Mouse (Mus musculus) mouse trophoblast stem cell (cell line): ENCODE data around the gene Slc35c2.

ENCODE experiments used
- in situ Hi-C, 2 experiments: fragments of 300-500 bp; cut with MseI, MboI; formaldehyde crosslinking; loops; 2 replicates in 1 of 2; 3 replicates in 1 of 2; pipeline ENCODE4 v1.15.1; 2025

Slc35c2 gene

GRCm38 (mm10) chr2:165275824-165276223, 11.8 kb downstream of the Slc35c2 start:
- in situ Hi-C loops: loop anchor here in 1 of 2 experiments (10.0 kb wide), 1 partner anchor 201 kb away; no protein-coding TSS in a partner anchor

GRCm38 (mm10) chr2:165275124-165275640, 12.5 kb downstream of the Slc35c2 start:
- in situ Hi-C loops: loop anchor here in 1 of 2 experiments (10.0 kb wide), 1 partner anchor 200 kb away; no protein-coding TSS in a partner anchor

GRCm38 (mm10) chr2:165273589-165273988, 14.1 kb downstream of the Slc35c2 start:
- in situ Hi-C loops: loop anchor here in 1 of 2 experiments (10.0 kb wide), 1 partner anchor 199 kb away; no protein-coding TSS in a partner anchor

GRCm38 (mm10) chr2:165271326-165271725, 16.3 kb downstream of the Slc35c2 start:
- in situ Hi-C loops: loop anchor here in 1 of 2 experiments (10.0 kb wide), 1 partner anchor 197 kb away; no protein-coding TSS in a partner anchor

- in situ Hi-C loops: loop anchor here in 1 of 2 experiments (10.0 kb wide), 1 partner anchor 196 kb away; no protein-coding TSS in a partner anchor
Observed at GRCm38 (mm10) chr2:165270858-165271257, 16.8 kb downstream of the Slc35c2 start.

- in situ Hi-C loops: no loop called here
Observed at GRCm38 (mm10) chr2:165266739-165267138, 20.9 kb downstream of the Slc35c2 start.

GRCm38 (mm10) chr2:165263861-165264260, 23.8 kb downstream of the Slc35c2 start:
- in situ Hi-C loops: no loop called here

GRCm38 (mm10) chr2:165262274-165262990, 25.2 kb downstream of the Slc35c2 start:
- in situ Hi-C loops: no loop called here

- in situ Hi-C loops: no loop called here
Observed at GRCm38 (mm10) chr2:165259859-165260258, 27.8 kb downstream of the Slc35c2 start.

GRCm38 (mm10) chr2:165258321-165258720, 29.3 kb downstream of the Slc35c2 start:
- in situ Hi-C loops: no loop called here

- in situ Hi-C loops: no loop called here
Observed at GRCm38 (mm10) chr2:165257151-165257834, 30.4 kb downstream of the Slc35c2 start.

GRCm38 (mm10) chr2:165256213-165256612, 31.5 kb downstream of the Slc35c2 start:
- in situ Hi-C loops: no loop called here

GRCm38 (mm10) chr2:165253867-165254266, 33.8 kb downstream of the Slc35c2 start:
- in situ Hi-C loops: no loop called here

GRCm38 (mm10) chr2:165253269-165253668, 34.4 kb downstream of the Slc35c2 start:
- in situ Hi-C loops: no loop called here

GRCm38 (mm10) chr2:165252801-165253200, 34.9 kb downstream of the Slc35c2 start:
- in situ Hi-C loops: no loop called here

- in situ Hi-C loops: no loop called here
Observed at GRCm38 (mm10) chr2:165252381-165252780, 35.3 kb downstream of the Slc35c2 start.

GRCm38 (mm10) chr2:165250903-165251302, 36.8 kb downstream of the Slc35c2 start:
- in situ Hi-C loops: no loop called here

GRCm38 (mm10) chr2:165248967-165249366, 38.7 kb downstream of the Slc35c2 start:
- in situ Hi-C loops: no loop called here

GRCm38 (mm10) chr2:165246349-165246748, 41.3 kb downstream of the Slc35c2 start:
- in situ Hi-C loops: no loop called here

- in situ Hi-C loops: no loop called here
Observed at GRCm38 (mm10) chr2:165243122-165243720, 44.4 kb downstream of the Slc35c2 start.

GRCm38 (mm10) chr2:165242575-165242974, 45.1 kb downstream of the Slc35c2 start:
- in situ Hi-C loops: no loop called here

- in situ Hi-C loops: no loop called here
Observed at GRCm38 (mm10) chr2:165241786-165242185, 45.9 kb downstream of the Slc35c2 start.
